Mouse (Mus musculus) limb, embryonic 11.5 days (tissue): ENCODE measurements around the gene Skp1a. TPM values are rescaled to one million over a fixed set of nuclear protein-coding genes. Genes with fewer than 3 reads are reported as not detected.

Source experiments
- ATAC-seq: fragments of 200-750 bp; cut with Nextera tagmentation; 2 replicates; pipeline ENCODE4 v1.8.0; 2017; ENCODE audit warnings: low read depth; ENCODE audit not compliant: insufficient number of reproducible peaks, low FRiP score, low TSS enrichment
- DNase-seq: peaks from one replicate; pipeline ENCODE4 v3.0.0-alpha.2; 2015; ENCODE audit warnings: low spot score
- H3K27ac ChIP-seq: fragments of 300-500 bp; sonication (generic); replicated peaks from 2 replicates; pipeline ENCODE4 v1.5.1; 2014; ENCODE audit warnings: low read depth, mild to moderate bottlenecking, low read length
- H3K27me3 ChIP-seq: fragments of 300-500 bp; sonication (generic); 2 replicates; pipeline ENCODE4 v1.6.1; 2014; ENCODE audit warnings: mild to moderate bottlenecking, low read length, mixed read lengths; ENCODE audit not compliant: control insufficient read depth, insufficient read depth
- H3K36me3 ChIP-seq: fragments of 300-500 bp; sonication (generic); 2 replicates; pipeline ENCODE4 v1.6.1; 2014; ENCODE audit warnings: mild to moderate bottlenecking, low read length, moderate library complexity, mixed read lengths; ENCODE audit not compliant: control insufficient read depth, insufficient read depth
- H3K4me1 ChIP-seq: fragments of 300-500 bp; sonication (generic); 2 replicates; pipeline ENCODE4 v1.6.1; 2014; ENCODE audit warnings: low read length, mixed read lengths; ENCODE audit not compliant: control insufficient read depth, insufficient read depth
- H3K4me2 ChIP-seq: fragments of 300-500 bp; sonication (generic); 2 replicates; pipeline ENCODE4 v1.6.1; 2014; ENCODE audit warnings: low read depth, mild to moderate bottlenecking, moderate library complexity; ENCODE audit not compliant: severe bottlenecking
- H3K4me3 ChIP-seq: fragments of 300-500 bp; sonication (generic); 2 replicates; pipeline ENCODE4 v1.5.1; 2014; ENCODE audit warnings: low read depth, low read length
- H3K9ac ChIP-seq: fragments of 300-500 bp; sonication (generic); 2 replicates; pipeline ENCODE4 v1.6.1; 2014; ENCODE audit warnings: mild to moderate bottlenecking, low read length
- H3K9me3 ChIP-seq: fragments of 300-500 bp; sonication (generic); 2 replicates; pipeline ENCODE4 v1.6.1; 2016; ENCODE audit warnings: low read length; ENCODE audit not compliant: control insufficient read depth
- WGBS: fragments of 180-500 bp; shearing (Covaris S2); extraction: QIAGEN DNeasy Blood & Tissue Kit; methylation state at CpG from one replicate; pipeline ENCODE4 v1.1.7; 2014; 5-methylcytosine and 5-hydroxymethylcytosine counted together
- polyA plus RNA-seq: library from polyadenylated mRNA; unstranded; fragments of >200 nt; fragmentation: Nextera tagmentation; extraction: Ambion mirVana; gene quantifications from 2 replicates; pipeline ENCODE4 v1.2.1, GENCODE M21; 2014

The Skp1a gene
- polyA plus RNA-seq, 1 experiment from 2014 or later = 1,008 TPM

- H3K27me3 ChIP-seq = peaks cover 6% of the 10 kb centered on the region; the same call in 1 of the 2 replicates
- no peak overlapping the region for H3K9ac ChIP-seq
- DNase-seq (peak; percentile 64), ATAC-seq (no peak)
- H3K27ac ChIP-seq = no peak overlapping the region
- H3K9me3 ChIP-seq = no peaks in the 10 kb centered on the region
- peak overlapping the region; percentile 58 for H3K4me3 ChIP-seq
- 5% methylated on average over 44 of the region's 44 CpGs for WGBS
- peaks cover 29% of the 10 kb centered on the region for H3K4me1 ChIP-seq
- H3K36me3 ChIP-seq = no peaks in the 10 kb centered on the region
- H3K4me2 ChIP-seq = peak overlapping the region; percentile 97
Measured at GRCm38 (mm10) chr11:52283596-52284571, 52.1 kb downstream of the Skp1a start.

- no peak overlapping the region for H3K4me3 ChIP-seq
Measured at GRCm38 (mm10) chr11:52286301-52286957, 54.6 kb downstream of the Skp1a start.

DNA sequence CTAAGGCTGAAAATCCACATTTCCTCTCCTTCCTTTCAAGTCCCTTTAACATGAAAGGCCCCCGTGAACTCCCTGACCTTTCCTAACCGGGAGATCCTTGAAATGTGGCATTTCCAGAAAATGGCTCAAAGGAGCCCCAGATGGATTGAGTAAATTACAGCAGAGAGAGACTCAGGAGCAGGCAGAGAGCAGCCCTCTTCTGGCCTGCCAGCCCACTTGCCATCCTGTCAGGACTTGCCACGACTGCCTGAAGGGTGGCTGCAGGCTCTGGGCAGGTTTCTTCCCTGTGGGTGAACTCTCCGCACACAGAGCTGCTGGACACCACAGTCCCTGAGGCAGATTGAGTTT, 55.1 kb downstream of the Skp1a start:
- peaks cover 29% of the 10 kb centered on the region for H3K4me1 ChIP-seq
- peaks cover 6% of the 10 kb centered on the region; the same call in 1 of the 2 replicates for H3K27me3 ChIP-seq
- WGBS = 1% methylated on average over 4 of the region's 4 CpGs
- H3K4me3 ChIP-seq = no peak overlapping the region
- H3K9me3 ChIP-seq = no peaks in the 10 kb centered on the region
- no peak overlapping the region for H3K4me2 ChIP-seq
- no peak overlapping the region for H3K9ac ChIP-seq
- peak; percentile 54 for DNase-seq
- H3K36me3 ChIP-seq = no peaks in the 10 kb centered on the region
- no peak overlapping the region for H3K27ac ChIP-seq
- ATAC-seq = no peak

More at GRCm38 (mm10) chr11:52286301-52286957, 54.6 kb downstream of the Skp1a start:
- Histone ChIP-seq H3K4me1 (peaks cover 29% of the 10 kb centered on the region), H3K27ac (no peak overlapping the region), H3K27me3 (peaks cover 6% of the 10 kb centered on the region; the same call in 1 of the 2 replicates), H3K9ac (no peak overlapping the region), H3K9me3 (no peaks in the 10 kb centered on the region), H3K36me3 (no peaks in the 10 kb centered on the region), H3K4me2 (no peak overlapping the region)
- DNase-seq (no peak), ATAC-seq (no peak)
- WGBS = 6% methylated on average over 16 of the region's 16 CpGs

DNA sequence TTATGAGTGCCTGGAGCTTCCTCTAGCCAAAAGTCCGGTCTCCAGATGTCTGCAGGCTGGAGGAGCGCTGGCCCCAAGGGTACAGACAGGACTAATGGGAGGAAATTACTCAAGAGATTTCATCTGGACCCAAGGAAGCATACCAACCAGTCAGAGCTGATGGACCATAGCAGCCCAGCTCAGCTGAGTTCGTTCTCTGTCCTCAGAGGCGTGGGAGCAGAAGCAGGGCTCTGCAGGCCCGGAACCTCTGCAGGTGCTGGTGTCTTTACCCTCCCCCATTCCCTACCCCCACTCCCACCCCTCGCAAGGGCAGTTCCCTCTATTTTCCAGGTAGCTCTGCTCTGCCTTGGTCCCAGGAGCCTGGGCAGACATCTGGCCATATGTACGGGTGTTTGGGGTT, 60.6 kb downstream of the Skp1a start:
- Histone ChIP-seq H3K36me3 (no peaks in the 10 kb centered on the region), H3K9me3 (no peaks in the 10 kb centered on the region), H3K9ac (no peak overlapping the region), H3K4me1 (no peaks in the 10 kb centered on the region), H3K4me3 (no peak overlapping the region), H3K27me3 (no peaks in the 10 kb centered on the region), H3K4me2 (no peak overlapping the region), H3K27ac (no peak overlapping the region)
- 74% methylated on average over 7 of the region's 7 CpGs for WGBS
- ATAC-seq (no peak), DNase-seq (no peak)

- H3K9ac ChIP-seq = no peak overlapping the region
- H3K36me3 ChIP-seq = no peaks in the 10 kb centered on the region
- no peaks in the 10 kb centered on the region for H3K9me3 ChIP-seq
- WGBS = 79% methylated on average over 6 of the region's 6 CpGs
- H3K4me1 ChIP-seq = no peaks in the 10 kb centered on the region
- H3K27me3 ChIP-seq = no peaks in the 10 kb centered on the region
- no peak overlapping the region for H3K4me3 ChIP-seq
- DNase-seq (no peak), ATAC-seq (no peak)
- H3K27ac ChIP-seq = no peak overlapping the region
- no peak overlapping the region for H3K4me2 ChIP-seq
Measured at GRCm38 (mm10) chr11:52292894-52293293, 61.1 kb downstream of the Skp1a start.

DNA sequence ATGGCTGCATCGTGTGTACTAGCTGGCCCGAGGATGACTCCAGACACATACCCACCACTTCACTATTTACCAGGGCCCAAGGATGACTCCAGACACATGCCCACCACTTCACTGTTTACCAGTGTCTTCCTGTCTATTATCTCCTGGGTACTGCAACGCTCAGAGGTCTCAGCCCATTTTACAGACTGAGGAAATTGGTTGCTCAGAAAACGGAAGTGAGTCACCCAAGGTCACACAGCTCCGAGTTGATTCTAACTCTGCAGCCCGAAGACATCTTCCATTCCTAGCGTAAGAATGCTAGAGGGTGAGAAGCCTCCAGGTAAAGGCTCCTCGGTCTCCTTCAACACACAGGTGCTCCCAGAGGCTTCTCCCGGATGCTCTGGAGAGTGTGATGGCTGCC, 62.3 kb downstream of the Skp1a start:
- H3K27me3 ChIP-seq = no peaks in the 10 kb centered on the region
- DNase-seq (no peak), ATAC-seq (no peak)
- H3K4me2 ChIP-seq = no peak overlapping the region
- no peaks in the 10 kb centered on the region for H3K4me1 ChIP-seq
- H3K9me3 ChIP-seq = no peaks in the 10 kb centered on the region
- H3K9ac ChIP-seq = no peak overlapping the region
- 91% methylated on average over 9 of the region's 9 CpGs for WGBS
- H3K27ac ChIP-seq = no peak overlapping the region
- no peaks in the 10 kb centered on the region for H3K36me3 ChIP-seq
- H3K4me3 ChIP-seq = no peak overlapping the region

Other genes starting within 250 kb of the Skp1a start
- gene Ube2b, start 231.2 kb upstream of the Skp1a start, polyA plus RNA-seq = 170 and 191 TPM in 2 replicates
- 9.6 and 13.3 TPM in 2 replicates for gene Cdkl3, start 227.8 kb upstream of the Skp1a start, polyA plus RNA-seq
- 112 and 117 TPM in 2 replicates for gene Ppp2ca, start 133.3 kb upstream of the Skp1a start, polyA plus RNA-seq
- not detected in 2 replicates for gene Olfr1373, start 86.5 kb upstream of the Skp1a start, polyA plus RNA-seq
- not detected in 2 replicates for gene Olfr1371, start 18.0 kb upstream of the Skp1a start, polyA plus RNA-seq
- gene Tcf7, start 51.0 kb downstream of the Skp1a start, polyA plus RNA-seq = 19.4 and 20.8 TPM in 2 replicates
- gene Vdac1, start 128.9 kb downstream of the Skp1a start, polyA plus RNA-seq = 189 and 191 TPM in 2 replicates
- gene 9530068E07Rik, start 164.4 kb downstream of the Skp1a start, polyA plus RNA-seq = 173 and 176 TPM in 2 replicates